Comparison of ENCODE assay signal across 2 mouse cellular contexts in the genomic region with DNA sequence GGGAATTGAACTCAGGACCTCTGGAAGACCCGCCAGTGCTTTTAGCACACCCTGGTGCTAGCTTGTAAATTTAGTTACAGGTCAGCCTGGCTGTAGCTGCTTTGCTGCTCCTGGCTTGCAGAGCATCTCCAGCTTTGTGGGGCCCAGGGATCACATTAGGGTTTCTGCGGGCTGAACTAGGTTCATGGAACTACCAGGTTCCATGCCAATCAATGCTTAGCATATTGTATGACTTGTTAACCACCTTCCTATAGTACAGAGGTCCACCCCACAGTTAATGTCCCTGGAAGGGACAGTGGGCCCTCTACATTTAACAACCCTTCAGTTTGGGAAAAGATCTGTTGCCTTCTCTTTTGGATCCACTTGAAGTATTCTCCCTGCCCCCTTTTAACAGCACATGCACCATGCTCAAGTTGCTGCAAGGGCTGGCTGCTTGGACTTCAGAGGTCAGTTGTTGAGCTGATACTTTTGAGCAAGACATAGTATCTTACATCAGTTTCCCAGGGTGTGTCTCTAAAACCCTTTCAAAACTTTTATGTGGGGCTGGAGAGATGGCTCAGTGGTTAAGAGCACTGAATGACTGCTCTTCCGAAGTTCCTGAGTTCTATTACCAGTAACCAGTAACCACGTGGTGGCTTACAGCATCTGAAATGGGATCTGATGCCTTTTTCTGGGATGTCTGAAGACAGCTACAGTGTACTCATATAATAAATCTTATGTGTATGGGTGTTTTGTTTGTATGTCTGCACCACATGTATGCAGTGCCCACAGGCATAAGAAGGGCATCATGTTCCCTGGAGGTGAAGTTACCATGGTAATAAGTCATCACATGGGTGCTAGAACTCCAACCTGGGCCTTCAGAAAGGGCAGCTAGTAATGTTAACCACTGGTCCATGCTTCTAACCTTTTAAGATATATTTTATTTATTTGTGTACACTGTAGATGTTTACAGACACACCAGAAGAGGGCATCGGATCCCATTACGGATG.
TF ChIP-seq lines count a peak whose summit lies in the region.

No protein-coding gene starts in this region.

TF ChIP-seq in MEL, 35 proteins besides CTCF, POLR2A, EP300 and RAD21 (continued from another document):
- TF ChIP-seq MAX (IDR thresholded peaks at IDR 0.05; ENCODE audit: low read length) = no peak
- TF ChIP-seq TCF12 (IDR thresholded peaks at IDR 0.05; ENCODE audit: low read depth, low read length) = no peak
- no peak for TF ChIP-seq E2F4 (IDR thresholded peaks at IDR 0.05; ENCODE audit: borderline replicate concordance, low read depth, low read length)
- TF ChIP-seq POLR2AphosphoS5 (IDR thresholded peaks at IDR 0.05; ENCODE audit: borderline replicate concordance, low read depth, low read length) = peak; percentile 71; the same call in 1 of the 2 replicates
- TF ChIP-seq BHLHE40 (IDR thresholded peaks at IDR 0.05; ENCODE audit: borderline replicate concordance, low read depth, low read length) = no peak
- no peak for TF ChIP-seq GATA1 (IDR thresholded peaks at IDR 0.05; ENCODE audit: low read depth, low read length)
- no peak for TF ChIP-seq MAFK (IDR thresholded peaks at IDR 0.05; ENCODE audit: borderline replicate concordance, low read depth, low read length)

TF ChIP-seq in myocyte, 11 proteins besides CTCF, POLR2A, EP300 and RAD21 (continued from another document):
- TF ChIP-seq TCF3 (IDR thresholded peaks at IDR 0.05; ENCODE audit: insufficient read length, low read depth) (no peak), REST (IDR thresholded peaks at IDR 0.05; ENCODE audit: insufficient read depth, insufficient read length) (no peak), SRF (IDR thresholded peaks at IDR 0.05; ENCODE audit: control insufficient read depth, insufficient read length, low read depth) (no peak), CEBPB (IDR thresholded peaks at IDR 0.05; ENCODE audit: insufficient read depth, poor library complexity, severe bottlenecking) (no peak)
